Mouse (Mus musculus) erythroblast, embryonic 14.5 days (primary cell): ENCODE results near the gene Rala.

ENCODE experiments used
- GATA1 ChIP-seq: IDR thresholded peaks from 2 replicates; pipeline ENCODE4 v1.6.1; 2012; ENCODE audit warnings: low read length, inconsistent platforms, mixed read lengths
- TAL1 ChIP-seq: IDR thresholded peaks from 3 replicates; pipeline ENCODE4 v1.6.1; 2012; ENCODE audit warnings: low read length, inconsistent platforms, mixed read lengths

GRCm38 (mm10) chr13:17975891-17976290, 31.9 kb upstream of the Rala start:
- TF ChIP-seq GATA1 (no peak), TAL1 (no peak)
